Mouse (Mus musculus): Measurements from ENCODE around the gene Gjc2.
"Not testable (repeated sequence)": the region's sequence is repeated elsewhere in the genome, so short reads cannot be mapped to it uniquely, and the experiment has no call there.

Gjc2 gene

DNA sequence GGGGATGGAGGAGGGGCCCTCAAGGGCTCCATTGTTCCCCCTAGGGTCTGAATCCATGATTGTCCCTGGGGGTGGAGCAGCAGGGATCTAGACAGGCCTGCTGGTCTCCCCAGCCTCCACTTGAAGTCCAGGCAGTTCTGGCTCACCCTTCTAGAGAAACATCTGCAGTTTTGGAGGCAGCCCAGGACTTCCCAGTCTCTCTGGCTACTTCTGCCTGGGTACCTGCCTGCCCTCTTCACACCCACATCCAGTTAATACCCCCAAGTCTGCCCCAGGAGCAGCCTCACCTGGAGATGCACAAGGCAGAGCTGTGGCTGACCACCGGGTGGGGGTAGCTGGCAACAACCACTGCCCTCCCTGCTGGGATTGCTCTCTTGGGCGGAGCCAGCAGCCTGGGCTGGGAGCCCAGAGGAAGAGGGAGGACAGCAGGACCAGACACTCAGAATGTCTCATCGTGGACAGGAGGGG, at the start of gene Gjc2:
TSS of gene Gjc2 (minus strand) at position 350 of the 468 bp plus-strand sequence.
- DNase-seq (ENCODE audit: low spot score), result no peak

DNA sequence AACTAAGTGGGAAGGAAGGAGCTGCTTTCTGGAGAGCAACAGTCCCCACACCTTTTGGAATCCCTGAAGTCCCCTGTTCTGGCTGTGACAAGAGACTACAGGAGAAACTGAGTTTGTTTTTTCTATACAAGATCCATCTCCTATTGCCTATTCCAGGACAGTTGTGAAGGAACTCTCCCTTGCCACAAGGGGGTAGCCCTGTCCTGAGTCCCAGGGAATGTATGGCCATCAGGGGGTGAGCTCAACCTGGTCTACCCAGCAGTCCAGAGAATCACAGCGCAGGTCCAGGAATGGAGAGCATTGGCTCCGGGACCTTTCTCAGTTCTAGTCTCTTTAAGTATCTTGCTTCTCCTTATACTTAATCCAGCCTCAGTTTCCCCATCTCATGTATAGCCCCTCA, 49.8 kb upstream of the Gjc2 start:
- no peak for DNase-seq (ENCODE audit: low spot score)

DNA sequence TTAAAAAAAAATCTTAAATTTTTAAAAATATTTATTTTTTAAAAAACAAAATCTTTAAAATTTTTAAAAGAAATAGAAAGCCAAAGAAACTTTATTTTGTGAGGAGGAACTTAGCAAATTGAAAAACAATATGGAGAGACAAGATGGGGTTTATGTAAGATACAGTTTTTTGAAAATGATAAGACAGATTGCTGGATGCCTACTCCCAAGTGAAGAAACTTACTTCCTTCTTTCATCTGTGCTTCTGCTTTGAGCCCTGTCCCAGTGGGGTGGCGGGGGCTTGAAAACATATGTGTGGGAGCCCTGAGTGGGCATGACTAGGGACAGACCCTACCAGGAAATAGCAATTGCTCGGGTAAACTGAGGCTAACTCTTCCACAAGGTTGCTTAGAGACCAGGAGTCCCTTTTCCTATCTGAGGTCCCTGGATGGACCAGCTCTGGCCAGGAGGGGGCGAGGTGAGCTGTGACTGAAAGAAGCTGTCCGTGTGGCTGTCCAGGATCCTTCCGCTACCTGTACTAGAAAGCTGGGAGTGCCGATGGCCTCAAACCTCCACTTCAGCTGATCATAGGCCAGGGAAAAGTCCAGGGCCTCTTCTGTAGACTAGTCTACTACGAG, 47.2 kb upstream of the Gjc2 start:
- peak; percentile 60 for DNase-seq (ENCODE audit: low spot score)

DNA sequence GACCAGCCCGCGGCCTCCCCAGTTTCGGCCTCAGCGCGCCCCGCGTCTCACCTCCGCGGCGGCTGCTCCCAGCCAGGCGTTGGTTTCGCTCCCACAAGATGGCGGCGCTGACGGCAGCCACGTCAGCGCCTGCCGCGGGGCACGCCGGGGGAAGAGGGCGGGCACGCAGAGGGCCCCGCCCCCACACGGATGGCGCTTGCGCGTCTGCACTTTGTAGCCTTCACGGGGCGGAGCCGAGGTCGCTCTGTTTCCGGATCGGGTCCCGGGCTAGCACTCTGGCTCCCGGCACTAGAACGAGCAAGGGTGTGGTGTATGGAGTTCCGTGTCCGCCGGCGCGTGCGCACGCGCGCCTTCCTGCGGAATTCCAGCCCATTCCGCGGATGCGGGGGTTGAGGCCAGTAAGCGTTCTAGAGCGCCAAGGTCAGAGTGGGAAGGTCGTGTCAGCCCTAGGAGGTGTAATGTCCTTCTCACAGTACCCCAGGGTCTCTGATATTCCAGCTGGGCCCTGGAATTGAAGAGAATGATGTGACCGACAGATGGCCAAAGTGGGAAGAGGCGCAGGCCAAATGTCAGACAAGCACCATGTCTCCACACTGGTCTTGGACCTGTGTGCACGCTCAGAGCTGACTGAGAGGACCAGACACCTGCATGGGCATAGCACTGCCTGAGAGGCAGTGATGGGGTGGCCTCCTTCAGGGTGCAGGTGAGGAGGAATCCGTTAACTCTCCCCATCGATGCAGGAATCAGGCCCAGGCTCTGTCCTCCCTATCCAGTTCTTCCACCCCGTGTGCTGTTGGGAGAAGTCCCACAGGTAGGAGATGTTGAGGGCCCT, 45.3 kb upstream of the Gjc2 start, which contains the start of gene Arf1:
TSS of gene Arf1 (minus strand) at position 149 of the 832 bp plus-strand sequence.
- peak; percentile 96 for DNase-seq (ENCODE audit: low spot score)

DNA sequence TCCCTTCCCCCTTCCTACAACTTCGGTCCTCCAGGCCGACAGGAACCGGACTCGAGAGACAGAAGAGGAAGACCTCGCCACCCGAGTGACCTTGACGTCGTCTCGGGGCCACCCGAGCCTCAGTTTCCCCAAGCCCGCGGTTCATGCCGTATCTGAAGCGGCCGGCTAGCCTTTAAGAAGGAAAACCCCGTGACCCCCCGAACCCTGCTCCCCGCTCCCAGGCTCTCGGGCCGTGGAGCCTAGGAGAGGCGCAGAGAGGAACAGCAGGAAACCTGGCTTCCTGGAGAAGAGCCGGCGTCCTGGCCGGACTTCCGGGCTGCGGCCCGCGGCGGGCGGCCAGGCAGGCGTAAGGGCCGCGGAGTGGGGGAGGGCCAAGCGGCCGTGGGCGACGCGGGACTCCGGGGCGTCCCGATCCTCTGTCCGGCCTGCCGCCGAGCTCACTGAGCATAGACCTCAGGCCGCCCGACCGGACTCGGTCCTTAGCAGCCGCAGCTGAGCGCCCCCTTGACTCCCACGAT, 44.6 kb upstream of the Gjc2 start:
- DNase-seq (ENCODE audit: low spot score), result peak; percentile 30

DNA sequence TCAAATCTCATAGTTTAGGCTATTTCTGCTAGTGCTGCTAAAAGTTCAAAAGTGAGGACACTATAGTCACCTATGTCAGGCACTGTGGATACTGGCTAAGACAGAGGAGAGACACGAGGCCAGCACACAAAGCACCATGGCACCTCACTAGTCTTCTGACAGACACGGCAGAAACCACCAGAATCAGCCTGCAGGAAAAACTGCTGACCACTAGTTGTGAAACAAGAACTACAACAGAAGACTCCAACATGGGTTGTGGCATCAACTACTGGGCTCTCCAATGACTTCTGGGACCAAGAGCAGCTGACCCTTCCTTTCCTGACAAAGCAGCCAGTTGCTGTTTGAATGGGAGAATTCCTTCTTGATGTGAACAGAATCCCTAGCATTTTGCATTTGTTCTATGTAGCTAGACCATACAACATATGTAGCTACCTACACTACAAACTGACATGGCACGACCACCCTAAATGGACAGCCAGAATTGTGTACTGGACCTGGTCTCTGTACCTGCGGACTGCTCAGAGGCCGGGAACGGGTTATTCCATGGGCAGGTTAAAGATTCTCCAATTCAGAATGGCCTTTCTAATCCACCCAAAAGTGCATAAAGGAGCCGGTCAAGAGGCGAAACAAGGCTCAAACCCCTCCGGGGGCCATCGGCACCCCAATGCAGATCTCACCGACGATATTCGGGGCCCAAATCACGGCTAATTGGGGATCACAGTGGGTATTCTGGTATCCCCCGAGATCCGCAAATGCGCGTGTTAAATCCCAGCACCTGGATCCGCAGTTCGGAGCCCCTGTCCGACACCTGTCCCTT, 44.0 kb upstream of the Gjc2 start:
- DNase-seq (ENCODE audit: low spot score), result peak; percentile 71

DNA sequence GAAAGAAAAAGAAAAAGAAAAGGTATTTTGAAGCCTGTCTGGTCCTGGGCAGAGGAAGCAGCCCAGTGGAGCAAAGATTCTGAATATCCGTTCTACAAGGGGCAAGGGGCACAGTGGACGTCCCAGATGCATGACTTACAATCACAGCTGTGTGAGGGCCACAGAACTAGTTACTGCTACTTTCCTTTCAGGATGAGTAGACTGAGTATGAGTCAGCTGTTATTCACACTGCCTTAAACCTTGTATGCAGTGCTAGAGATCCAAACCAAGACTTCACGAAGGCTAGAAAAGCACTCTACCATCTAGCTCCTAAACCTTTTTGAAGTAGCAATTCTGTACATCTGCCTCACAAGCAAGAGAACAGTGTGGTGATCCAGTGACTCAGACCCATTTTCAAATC, 43.2 kb upstream of the Gjc2 start:
- DNase-seq (ENCODE audit: low spot score), result peak; percentile 35

DNA sequence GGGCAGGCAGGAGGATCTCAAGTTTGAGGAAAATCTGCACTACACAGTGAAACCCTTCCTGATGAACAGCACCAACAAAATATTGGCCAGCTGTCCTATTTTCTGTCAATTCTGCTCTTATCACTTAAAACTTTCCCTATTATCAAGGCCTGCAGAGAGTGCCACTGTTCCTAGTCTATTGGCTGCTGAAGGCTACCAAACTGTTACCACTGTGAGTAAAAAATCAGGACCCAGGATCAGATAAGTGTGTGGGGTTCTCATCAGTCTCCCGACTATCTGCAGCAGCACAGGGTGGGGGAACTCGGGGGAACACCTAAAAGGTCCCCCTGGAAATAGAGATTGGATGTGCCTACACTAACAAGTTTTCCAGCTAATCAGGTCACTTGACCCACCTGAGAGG, 42.2 kb upstream of the Gjc2 start:
- no peak for DNase-seq (ENCODE audit: low spot score)

DNA sequence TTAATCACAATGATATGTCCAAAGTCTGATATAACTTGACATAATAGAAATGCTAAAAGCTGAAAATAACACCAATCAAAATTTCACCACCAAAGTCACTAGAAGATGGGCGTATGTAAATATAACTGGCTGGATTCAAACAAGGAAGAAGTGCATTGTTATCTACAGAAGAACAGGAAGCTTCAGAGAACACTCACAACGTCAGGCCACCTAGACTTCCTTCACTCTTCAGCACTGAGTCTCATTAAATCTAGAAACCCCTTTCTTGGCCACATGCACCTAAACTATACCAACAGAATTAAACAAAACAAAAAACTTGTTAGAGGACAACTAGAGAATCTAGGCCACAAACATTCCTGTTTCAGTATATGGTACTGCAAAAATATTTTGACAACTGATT, 41.5 kb upstream of the Gjc2 start:
- no peak for DNase-seq (ENCODE audit: low spot score)

DNA sequence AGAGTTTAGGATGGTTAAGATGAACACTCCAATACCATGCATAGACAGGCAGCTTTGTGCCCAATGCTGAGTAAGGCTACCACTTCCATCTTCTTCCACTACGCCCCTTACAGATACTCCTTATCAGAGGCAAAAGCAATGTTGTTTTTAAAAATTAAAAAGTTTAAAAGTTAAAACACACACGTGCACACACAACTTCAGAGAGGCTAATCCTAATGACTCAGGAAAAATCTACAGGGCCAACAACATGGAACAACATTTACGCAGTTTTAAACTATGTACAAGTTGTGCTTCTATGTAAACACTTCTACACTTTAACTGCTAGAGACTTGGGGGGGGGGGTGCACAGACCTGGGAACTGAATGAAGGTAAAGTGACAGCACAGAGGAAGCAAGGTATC, 41.0 kb upstream of the Gjc2 start:
- DNase-seq (ENCODE audit: low spot score), result no peak

DNA sequence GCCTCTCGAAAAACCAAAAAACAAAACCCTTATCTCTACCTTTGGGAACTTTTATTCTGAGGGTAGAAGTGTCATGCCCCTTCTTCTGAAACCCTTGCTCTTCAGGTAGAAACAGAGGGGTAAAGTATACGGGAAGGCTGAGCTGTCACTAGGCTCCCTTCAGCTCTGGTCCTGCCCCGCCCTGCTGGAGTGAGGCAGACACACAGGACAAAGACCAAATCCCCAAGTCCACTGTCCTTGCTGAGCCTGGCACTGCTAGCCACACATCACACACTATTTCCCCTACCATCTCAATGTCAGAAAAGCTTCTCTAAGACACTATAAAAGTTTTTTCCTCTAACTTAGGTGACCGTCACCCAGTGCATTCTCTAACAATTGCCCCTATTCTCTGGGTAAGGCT, 39.3 kb upstream of the Gjc2 start:
- no peak for DNase-seq (ENCODE audit: low spot score)

DNA sequence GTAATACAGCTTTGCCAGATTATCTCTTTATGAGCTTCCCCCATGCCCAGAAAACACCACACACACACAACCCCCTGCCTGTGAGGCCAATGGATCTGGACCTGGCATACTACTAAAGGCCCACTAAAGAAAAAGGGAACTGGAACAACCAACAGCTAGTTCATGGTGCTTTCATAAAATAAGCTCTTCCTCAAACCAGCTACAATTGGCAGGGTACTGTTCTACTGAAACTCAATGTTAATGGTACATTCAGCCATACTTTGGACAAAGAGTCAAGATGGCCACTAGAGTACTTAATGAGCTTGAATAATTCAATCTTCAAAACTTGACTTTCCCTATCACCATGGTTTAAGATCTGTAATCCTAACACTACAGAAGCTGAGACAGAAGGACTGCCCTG, 38.6 kb upstream of the Gjc2 start:
- DNase-seq (ENCODE audit: low spot score), result no peak

DNA sequence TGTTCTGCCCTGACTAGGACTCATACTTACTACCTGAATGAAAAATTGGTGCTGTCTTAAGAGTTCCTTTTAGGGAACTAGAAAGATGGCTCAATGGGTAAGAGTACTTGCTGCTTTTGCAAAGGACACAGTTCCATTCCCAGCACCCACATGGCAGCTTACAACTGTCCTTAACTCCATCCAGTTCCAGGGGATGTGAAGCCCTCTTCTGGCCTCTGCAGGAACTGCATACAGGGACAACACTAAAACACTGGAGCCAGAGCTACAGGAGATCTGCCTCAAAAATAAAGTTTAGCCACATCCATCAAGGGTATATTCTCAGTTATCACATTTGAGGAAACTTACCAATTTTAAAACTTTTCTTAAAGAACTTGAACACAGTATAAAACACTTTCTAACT, 36.1 kb upstream of the Gjc2 start:
- DNase-seq (ENCODE audit: low spot score), result peak; percentile 35

DNA sequence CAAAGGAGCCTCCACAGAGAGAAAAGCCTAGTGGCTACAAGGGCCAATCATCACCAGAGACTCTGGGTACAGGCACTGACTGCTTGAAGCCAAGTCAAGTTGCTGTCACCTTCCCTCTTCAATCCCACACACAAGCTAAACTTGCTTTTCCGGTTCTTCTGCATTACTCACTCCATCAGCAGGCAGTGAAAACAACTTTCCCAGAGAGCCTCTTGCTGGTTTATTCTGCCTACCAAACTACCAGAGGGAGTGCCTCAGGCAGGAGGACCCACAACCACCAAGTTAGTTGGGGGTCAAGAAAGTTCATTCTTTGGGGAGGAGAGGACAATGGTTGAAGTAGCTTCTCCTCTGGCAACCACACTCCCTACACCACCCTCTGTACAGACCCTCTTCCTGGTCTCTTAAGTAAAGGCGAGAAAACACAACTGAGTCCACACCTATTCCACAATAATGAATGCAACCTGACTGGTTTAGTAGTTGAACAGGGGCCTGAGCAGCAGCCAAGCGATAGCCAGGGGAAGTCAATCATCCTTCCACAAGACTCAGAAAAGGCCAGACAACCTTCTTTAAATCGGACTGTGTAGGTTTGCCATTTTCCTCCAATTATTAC, 35.5 kb upstream of the Gjc2 start:
- no peak for DNase-seq (ENCODE audit: low spot score)

DNA sequence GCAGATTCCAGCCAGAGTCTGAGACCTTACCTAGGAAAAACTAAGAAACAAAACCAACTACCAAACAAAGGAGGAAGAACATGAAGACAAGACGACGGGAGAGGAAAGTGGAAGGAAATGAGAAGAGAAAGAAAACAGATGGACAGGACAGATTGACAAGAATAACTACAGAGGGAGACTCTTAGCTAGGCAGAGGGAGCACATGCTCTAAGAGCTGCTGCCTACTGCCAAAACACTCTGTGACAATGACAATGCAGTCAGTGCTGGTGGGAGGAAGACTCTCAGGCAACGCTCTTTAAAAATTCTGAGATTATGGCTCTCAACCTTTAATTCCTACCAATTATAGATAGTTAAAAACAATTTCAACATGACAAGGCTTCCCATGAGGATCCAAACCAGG, 33.9 kb upstream of the Gjc2 start:
- DNase-seq (ENCODE audit: low spot score), result no peak

DNA sequence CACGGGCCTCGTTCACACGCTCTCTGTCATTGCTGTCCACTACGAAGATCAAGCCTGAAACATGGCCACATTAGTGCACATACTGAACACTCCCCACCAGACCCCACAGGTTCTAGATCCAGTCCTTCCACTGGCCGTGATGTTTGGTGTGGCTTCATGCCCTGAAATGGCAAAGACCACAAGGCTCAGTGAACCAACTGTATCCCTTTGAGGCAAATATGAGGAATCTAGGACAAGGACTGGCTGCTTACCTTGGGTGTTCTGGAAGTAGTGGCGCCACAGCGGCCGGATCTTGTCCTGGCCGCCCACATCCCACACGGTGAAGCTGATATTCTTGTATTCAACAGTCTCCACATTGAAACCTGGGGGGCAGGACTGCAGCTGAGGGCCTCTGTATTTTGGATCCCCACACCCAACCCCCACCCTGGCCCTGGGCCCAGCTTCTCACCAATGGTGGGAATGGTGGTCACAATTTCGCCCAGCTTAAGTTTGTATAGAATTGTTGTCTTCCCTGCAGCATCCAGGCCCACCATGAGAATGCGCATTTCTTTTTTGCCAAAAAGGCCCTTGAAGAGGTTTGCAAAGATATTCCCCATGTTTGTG, 30.0 kb upstream of the Gjc2 start:
- no peak for DNase-seq (ENCODE audit: low spot score)

DNA sequence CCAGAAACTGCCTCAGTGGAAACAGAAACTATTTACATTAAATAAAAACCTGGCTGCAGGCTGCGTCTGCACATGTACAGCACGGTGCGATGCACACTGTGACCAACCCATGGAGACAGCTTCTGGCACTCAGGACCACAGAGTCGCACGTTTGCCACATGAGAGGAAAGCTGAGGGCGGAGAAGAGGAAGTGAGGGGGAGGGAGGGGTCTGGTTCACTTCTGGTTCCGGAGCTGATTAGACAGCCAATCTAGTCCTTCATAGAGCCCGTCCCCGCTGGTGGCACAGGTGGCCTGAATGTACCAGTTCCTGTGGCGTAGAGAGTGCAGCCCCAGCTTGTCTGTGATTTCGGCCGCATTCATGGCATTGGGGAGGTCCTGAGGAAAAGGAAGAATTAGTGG, 29.3 kb upstream of the Gjc2 start:
- not testable (repeated sequence) for DNase-seq (ENCODE audit: low spot score)

DNA sequence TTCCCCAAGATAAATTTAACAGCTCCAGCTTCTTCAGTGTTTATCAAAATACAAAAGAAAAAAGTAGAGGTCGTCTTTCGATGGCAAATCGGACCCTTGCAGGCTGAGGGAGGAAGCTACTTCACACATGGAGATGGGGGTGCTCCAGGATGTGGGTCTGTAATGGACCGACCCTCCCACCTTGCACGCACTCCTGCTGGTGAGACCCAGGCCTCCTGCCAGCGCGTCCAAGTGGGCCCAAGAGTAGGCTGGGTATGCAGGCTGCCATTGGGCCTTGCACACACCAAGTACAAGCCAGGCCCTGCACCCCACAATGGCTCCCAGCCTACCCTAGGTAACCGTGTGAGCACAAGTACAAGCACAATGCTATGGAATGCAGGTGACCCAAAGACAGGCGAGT, 28.5 kb upstream of the Gjc2 start:
- not testable (repeated sequence) for DNase-seq (ENCODE audit: low spot score)

DNA sequence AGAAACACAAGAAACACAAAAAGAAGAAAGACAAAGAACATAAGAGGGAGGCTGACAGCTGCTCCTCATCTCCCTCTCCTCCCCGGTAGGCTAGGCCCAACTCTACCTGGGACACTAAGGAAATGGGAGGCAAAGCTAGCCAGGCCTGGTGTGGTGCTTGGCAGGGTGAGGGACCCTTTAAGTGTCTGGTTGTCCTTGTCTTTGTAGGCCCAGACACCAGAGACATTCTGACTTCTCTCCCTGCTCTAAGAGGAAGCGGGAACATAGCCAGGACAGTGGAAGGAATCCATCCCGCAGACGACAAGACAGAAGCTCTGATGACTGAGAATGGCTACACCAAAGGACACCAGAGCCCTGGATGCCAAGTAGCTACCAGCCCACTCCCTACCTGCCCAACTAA, 27.0 kb upstream of the Gjc2 start:
- DNase-seq (ENCODE audit: low spot score), result no peak

DNA sequence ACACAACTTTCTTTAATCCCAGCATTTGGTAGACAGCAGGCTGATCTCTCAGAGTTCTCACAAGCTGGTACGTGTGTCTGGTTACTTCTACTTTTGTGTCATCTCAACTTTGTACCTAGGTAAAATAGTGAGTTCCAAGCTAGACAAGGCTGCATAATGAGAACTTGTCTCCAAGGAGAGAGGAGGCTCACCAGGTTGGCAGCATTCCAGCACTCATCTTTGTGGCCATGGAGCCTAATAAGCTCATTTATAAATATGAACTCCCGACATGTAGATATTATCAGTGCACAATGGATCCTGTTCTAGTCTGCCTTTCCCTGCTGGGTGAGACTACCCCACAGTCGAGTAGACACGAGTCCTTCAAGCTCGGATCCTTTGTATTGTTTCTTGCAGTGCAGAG, 26.6 kb upstream of the Gjc2 start:
- DNase-seq (ENCODE audit: low spot score), result no peak

DNA sequence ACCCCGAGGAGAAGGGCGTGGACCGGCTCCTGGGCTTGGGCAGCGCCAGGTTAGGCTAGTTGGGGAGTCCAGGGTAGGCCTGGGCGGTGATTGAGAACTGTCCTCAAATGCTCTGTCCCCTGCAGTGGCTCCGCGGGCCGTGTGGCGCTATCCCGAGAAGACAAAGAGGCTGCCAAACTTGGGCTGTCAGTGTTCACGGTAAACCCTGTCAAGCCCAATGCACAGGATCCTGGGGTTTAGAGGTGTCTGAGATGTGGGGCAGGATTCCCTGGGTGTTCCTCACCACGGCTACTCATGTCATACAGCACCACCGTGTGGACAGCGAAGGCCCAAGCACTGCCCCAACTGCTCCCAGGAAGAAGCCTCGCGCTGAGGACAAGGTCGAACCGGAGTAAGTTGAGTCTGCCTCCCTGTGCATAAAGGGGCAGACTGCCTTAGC, 26.0 kb upstream of the Gjc2 start:
- DNase-seq (ENCODE audit: low spot score), result no peak

Data from adipocyte (in vitro differentiated cells).